Mouse (Mus musculus) large intestine, adult 2 months (tissue): ENCODE data around the gene 4930579G24Rik. TPM values are rescaled to one million over a fixed set of nuclear protein-coding genes. Genes with fewer than 3 reads are reported as not detected.

Experiments
- DNase-seq: peaks from one replicate; pipeline ENCODE4 v3.0.0-alpha.2; 2012; ENCODE audit warnings: low read depth, low spot score
- WGBS: fragments of 180-500 bp; shearing (Covaris S2); methylation state at CpG from one replicate; pipeline ENCODE4 v1.1.7; 2018; 5-methylcytosine and 5-hydroxymethylcytosine counted together
- polyA plus RNA-seq: library from polyadenylated mRNA; depleted of rRNA; stranded (reverse); fragments of >200 nt; gene quantifications from 2 replicates; pipeline ENCODE4 v1.2.3, GENCODE M21; 2012; rRNA removed

Gene 4930579G24Rik
- polyA plus RNA-seq, result 1.7 and 1.9 TPM in 2 replicates

DNA sequence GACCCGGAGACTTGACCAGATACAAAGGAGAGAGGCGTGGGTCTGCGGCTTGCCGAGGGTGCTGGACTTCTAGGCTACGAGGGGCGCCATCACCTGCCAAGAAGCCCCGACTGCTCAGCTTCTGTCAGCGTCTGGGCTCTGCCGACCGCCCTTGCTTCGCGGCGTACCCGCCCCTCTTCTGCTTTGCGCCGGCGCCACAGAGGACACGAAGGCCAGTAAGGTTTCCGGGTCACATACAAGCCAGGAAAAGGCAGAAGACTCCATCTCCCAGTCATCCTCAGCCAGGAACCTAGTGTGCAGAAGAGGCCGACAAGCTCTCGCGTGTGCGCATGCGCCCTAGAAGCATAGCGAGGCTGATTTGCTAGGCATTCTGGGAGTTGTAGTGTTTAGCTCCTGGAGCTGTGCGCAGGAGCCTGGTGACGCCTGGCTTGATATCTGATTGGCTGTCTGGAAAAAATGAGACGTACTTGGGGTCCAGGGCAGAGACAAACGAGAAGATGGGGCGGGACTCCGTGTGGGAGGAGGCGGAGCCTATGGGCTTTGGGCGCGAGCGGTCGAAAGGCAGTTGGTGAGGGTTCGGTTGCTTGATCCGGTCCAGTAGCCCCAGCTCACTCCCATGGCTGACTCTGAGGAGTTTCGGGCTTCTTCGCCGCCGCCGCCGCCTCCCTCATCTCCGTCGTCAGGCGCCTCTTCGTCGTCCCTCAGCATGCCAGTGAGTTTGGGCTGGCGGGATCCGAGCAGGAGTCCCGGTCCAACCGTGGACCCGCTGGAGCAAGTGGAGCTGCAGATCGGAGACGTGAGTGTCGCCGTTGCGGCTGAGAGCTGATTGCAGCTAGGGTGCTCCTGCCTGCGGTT, at the start of gene 4930579G24Rik:
4930579G24Rik (plus strand) TSS at position 519 of the 855 bp plus-strand sequence.
- under 1% methylated on average over 60 of the region's 60 CpGs for WGBS
- DNase-seq, result peak; percentile 99

DNA sequence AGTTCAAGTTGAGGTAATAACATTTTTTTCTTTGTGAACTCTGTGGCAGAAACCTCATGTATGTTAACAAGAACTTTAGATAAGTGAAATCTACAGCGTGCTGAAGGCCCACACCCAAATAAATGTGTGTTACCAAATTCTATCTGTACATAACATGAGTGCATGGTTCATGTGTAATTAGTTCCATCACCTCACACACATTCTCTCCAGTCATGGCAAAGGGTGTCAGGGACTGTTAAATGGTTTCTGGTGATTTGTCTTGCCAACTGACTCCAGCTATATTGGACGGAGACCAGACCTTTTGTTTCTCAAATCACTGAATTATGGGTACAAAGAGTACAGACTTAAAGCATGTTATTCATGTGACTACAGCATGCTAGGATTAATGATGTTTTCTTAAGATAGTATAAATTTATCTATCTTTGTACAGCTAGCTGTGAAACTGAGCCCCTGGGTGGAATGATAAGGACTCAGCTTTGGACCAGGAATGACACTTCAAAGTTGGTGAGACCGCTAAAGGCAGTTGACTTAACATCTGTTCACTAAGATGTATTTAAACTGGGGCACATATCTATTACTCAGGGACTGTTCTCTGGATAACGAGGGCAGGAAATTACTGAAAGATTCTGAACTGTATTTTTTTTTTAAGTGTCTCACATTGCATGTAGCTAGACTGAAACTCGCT, 48.8 kb upstream of the 4930579G24Rik start:
- 75% methylated on average over 5 of the region's 5 CpGs for WGBS
- DNase-seq, result no peak

DNA sequence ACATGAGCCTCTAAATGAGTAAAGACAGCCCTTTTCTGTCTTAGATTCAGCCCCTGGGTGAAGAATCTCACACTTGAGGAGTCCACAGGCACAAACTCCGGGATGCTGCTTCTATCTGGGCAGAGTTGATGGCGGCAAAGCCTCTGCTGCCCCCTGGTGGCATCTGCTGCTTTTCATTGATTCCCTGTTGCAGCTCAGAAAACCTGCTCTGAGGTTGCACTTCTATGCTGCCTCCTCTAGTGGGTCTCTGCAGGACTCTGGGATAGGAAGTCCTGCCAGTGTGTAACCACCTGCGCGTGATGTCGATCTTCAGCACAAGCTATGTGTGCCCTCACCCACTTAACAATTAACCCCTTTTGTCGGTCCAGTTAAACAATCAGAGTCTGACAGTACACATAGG, 42.1 kb upstream of the 4930579G24Rik start:
- DNase-seq, result peak; percentile 65
- 0% methylated on average over 6 of the region's 6 CpGs for WGBS

DNA sequence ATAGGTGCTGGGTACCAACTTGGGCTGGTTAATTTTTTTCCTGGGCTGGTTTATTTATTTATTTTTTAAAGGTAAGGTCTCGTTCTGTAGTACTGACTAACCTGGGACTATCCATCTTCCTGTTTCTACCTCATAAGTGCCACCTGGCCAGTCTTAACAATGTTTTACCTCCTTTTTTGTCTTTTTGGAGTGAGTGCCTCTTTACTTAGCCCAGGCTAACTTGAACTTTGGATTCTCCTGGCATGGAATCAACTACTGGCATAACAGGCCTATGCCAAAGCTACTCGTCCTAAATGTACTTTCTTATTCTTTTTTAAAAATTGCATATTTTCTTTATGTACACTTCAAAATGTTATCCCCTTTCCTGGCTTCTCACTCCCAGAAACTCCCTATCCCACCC, 39.2 kb upstream of the 4930579G24Rik start:
- 24% methylated on average over 2 of the region's 2 CpGs for WGBS
- DNase-seq, result no peak

- DNase-seq, result peak; percentile 50
- WGBS, result 3% methylated on average over 63 of the region's 63 CpGs
These were observed 37.8 kb upstream of the 4930579G24Rik start, which contains the start of gene Ppid for GRCm38 (mm10) chr3:79590863-79591792. TSS of gene Ppid (plus strand) at chr3:79591342.

DNA sequence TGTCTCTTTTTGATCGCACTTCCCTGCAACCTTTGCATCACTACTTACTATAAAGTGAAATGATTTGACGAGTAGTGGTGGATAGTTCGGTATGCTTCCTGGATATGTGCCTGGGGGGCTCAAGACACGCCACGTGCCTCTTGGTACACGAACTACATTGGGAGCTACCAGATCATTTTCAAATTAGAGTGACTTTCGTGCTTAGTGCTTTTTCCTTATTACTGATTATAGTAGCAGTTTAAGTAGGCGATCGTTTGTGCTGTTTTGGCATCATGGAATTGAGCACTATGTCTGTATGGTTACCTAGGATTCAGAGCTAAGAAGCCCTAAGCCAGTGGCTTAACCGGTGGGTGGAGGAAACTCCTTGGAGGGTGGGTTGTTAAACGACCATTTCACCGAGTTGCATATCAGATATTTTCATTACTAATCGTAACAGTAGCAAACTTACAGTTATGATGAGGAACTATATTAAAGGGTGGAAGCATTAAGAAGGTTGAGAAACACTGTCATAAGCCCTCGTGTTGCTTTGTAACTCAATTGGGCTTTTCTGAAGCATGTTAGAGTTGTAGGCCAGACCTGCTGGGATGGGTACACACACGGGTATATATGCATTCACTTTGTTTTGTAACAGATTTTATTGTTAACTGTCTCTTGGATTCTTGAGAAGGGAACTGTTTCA, 36.9 kb upstream of the 4930579G24Rik start:
- WGBS, result 1% methylated on average over 15 of the region's 15 CpGs
- no peak for DNase-seq

- DNase-seq, result no peak
- 81% methylated on average over 7 of the region's 7 CpGs for WGBS
These were observed 33.4 kb upstream of the 4930579G24Rik start for GRCm38 (mm10) chr3:79595468-79595867.

DNA sequence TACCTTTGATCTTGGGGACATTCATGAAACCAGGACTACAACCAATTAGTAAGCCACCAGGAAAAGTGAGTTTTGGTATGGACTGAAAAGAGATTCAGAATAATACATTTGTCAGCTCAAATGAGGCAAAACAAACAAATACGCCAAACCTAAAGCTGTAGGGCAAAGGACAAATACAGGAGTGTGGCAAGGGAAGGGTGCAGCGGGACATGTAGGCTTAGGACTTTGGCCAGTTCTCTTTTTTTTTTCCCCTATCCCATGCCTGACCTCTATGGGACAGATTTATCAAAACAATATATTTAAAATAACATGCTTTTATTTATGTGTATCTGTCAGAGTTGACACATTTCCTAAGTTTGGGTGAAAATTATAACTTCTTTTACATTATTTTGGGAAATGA, 19.0 kb upstream of the 4930579G24Rik start:
- DNase-seq, result no peak
- 75% methylated on average over 2 of the region's 2 CpGs for WGBS

GRCm38 (mm10) chr3:79627484-79628181, 1.2 kb upstream of the 4930579G24Rik start:
- DNase-seq, result peak; percentile 7
- 11% methylated on average over 10 of the region's 10 CpGs for WGBS

DNA sequence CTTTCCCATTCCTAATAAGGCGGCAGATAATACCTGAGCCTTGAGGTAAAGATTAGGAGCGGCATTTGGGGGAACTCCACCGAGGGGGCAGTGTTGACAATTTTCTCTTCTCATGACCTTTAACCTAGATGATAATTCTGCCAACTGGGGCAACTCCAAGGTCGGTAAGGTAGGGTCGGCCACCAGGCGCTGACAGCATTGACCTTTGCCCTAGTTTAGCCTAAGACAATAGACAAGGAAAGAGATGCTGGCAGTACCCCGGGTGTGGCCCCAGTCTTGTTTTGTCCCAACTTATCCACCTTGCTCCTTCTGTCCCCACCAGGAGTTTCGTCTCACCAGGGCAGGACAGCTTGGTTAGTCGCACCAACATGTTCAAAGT, 708 bp upstream of the 4930579G24Rik start:
- under 1% methylated on average over 9 of the region's 9 CpGs for WGBS
- DNase-seq, result no peak

- under 1% methylated on average over 11 of the region's 11 CpGs for WGBS
- peak; percentile 16 for DNase-seq
These were observed 494 bp downstream of the 4930579G24Rik start, which contains the start of gene Etfdh for GRCm38 (mm10) chr3:79629416-79629730. TSS of gene Etfdh (minus strand) at chr3:79629500.

DNA sequence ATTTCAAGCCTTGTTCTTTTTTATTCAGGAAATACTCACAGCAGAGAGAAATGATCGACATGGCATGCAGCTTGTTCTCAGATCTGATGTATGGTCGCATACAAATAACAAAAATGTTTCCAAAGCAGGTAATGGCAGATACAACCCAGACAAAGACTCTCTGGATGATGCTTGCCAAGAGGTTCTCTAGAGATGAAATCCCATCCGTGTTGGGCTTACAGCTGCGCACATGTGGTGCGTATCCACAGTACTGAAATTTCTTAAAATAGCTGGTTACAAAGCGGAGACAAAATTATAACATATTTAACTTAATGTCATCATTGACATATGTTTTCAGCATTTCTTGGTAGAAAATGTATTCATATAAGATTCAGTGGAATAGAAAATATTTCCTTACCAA, 23.2 kb downstream of the 4930579G24Rik start:
- WGBS, result 83% methylated on average over 6 of the region's 6 CpGs
- no peak for DNase-seq

- 25% methylated on average over 5 of the region's 5 CpGs for WGBS
- no peak for DNase-seq
These were observed 27.8 kb downstream of the 4930579G24Rik start for GRCm38 (mm10) chr3:79656682-79657081.

DNA sequence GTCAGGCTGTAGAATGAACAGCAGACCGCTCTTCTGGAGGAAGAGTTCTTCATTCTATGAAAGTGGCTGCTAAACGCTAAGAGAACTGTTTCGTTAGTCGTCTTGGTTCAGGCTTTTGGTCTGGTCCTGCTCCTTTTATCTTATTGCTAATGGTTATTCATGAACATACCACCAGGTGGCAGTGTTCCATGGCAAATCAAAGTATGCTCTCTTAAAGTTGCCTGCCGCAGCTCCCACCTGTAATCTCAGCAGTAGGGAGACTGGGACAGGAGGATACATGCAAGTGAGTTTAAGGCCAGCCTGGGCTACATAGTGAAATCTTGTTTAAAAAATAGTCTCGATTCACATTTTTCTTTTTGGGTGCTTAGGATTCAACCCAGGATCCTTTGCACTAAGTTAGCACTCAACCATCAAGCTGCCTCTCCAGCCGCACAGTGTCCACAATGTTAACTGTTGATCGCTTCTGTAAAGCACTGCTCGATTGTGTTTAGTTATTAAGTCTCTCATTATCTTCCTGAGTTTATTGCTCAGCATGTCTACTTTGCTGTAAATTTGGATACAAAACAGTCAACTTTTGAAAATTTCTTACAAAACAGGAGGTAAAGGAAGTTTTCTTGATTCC, 36.0 kb downstream of the 4930579G24Rik start:
- DNase-seq, result peak; percentile 27
- WGBS, result 33% methylated on average over 9 of the region's 9 CpGs

DNA sequence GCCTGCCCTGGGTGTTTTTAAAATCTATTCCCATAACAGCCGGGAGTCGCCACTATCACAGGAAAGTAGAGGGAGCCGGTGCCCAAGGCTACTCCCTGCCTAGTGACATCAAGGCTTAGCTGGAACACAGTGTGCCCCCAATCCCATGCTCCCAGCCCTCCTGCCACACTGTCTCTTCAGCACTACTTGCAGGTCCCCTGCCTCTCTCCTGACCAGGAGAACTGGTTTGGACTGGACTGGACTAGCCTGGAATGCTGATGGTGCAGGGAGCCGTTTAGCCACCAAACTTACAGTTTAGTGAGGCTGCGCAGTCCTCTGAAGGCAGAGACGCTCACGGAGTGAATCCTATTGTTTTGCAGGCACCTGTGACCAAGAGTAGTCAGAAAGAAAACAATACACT, 41.7 kb downstream of the 4930579G24Rik start:
- no peak for DNase-seq
- 78% methylated on average over 7 of the region's 7 CpGs for WGBS

- no peak for DNase-seq
- WGBS, result 77% methylated on average over 16 of the region's 16 CpGs
These were observed 43.3 kb downstream of the 4930579G24Rik start for GRCm38 (mm10) chr3:79672188-79672587.

GRCm38 (mm10) chr3:79673082-79673481, 44.2 kb downstream of the 4930579G24Rik start:
- peak; percentile 25 for DNase-seq
- 8% methylated on average over 4 of the region's 4 CpGs for WGBS

DNA sequence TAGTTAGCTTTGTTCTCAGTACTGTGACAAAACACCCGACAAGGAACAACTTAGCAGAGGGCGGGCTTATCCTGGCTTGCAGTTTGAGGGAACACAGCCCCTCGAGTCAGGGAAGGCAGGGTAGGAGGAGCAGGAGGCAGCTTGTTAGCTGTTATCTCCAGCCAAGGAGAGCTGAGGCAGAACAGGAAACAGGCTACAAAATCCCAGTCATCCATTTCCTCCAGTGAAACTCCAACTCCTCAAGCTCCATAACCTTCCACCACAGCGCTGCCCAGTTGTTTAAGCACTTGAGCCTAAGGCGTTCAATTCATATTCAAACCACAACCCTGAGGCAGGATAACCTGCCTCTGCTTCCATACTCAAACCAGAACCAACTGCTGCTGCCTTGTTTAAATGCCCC, 45.8 kb downstream of the 4930579G24Rik start:
- WGBS, result 83% methylated on average over 5 of the region's 5 CpGs
- DNase-seq, result no peak
